Mouse (Mus musculus) ES-E14 (cell line): ENCODE measurements around the gene Cyp26c1. TPM values are rescaled to one million over a fixed set of nuclear protein-coding genes. Genes with fewer than 3 reads are reported as not detected.

Source experiments
- DNase-seq: peaks from one replicate; pipeline ENCODE4 v3.0.0-alpha.2; 2013; ENCODE audit warnings: low read depth, low spot score
- H3K27ac ChIP-seq: 2 replicates; pipeline ENCODE4 v1.5.1; 2012; ENCODE audit warnings: low read depth, mild to moderate bottlenecking, low read length, moderate library complexity, mixed read lengths; ENCODE audit not compliant: poor library complexity, insufficient read depth, severe bottlenecking
- H3K36me3 ChIP-seq: 2 replicates; pipeline ENCODE4 v1.6.1; 2012; ENCODE audit warnings: mild to moderate bottlenecking, low read length, moderate library complexity, mixed read lengths; ENCODE audit not compliant: control insufficient read depth, poor library complexity, insufficient read depth, severe bottlenecking
- H3K4me1 ChIP-seq, 2 experiments: fragments of 150-350 bp in 1 of 2; sonication (generic) in 1 of 2; 2 replicates each; pipeline ENCODE4 v1.6.1; 2012; ENCODE audit warnings: low read length in 2 of 2, mild to moderate bottlenecking in 1 of 2, mixed read lengths in 1 of 2; ENCODE audit not compliant: control insufficient read depth in 2 of 2, insufficient read depth in 2 of 2, poor library complexity in 1 of 2
- H3K4me3 ChIP-seq, 2 experiments: fragments of 150-350 bp in 1 of 2; sonication (generic) in 1 of 2; 2 replicates each; pipeline ENCODE4 v1.5.1; 2012; ENCODE audit warnings: low read length in 2 of 2, low read depth in 1 of 2, mild to moderate bottlenecking in 1 of 2, mixed read lengths in 1 of 2; ENCODE audit not compliant: insufficient read depth in 1 of 2, poor library complexity in 1 of 2, severe bottlenecking in 1 of 2
- H3K9ac ChIP-seq: 2 replicates; pipeline ENCODE4 v1.6.1; 2012; ENCODE audit warnings: low read depth, mild to moderate bottlenecking, low read length, mixed read lengths; ENCODE audit not compliant: poor library complexity, insufficient read depth, severe bottlenecking
- H3K9me3 ChIP-seq: fragments of 150-350 bp; sonication (generic); 2 replicates; pipeline ENCODE4 v1.6.1; 2012; ENCODE audit warnings: low read depth, mild to moderate bottlenecking, low read length; ENCODE audit not compliant: control insufficient read depth, insufficient read depth
- CHD2 ChIP-seq: IDR thresholded peaks from 2 replicates; pipeline ENCODE4 v1.6.1; 2014; ENCODE audit warnings: mild to moderate bottlenecking, low read depth, low read length, inconsistent platforms
- HCFC1 ChIP-seq: IDR thresholded peaks from 2 replicates; pipeline ENCODE4 v1.6.1; 2012; ENCODE audit warnings: low read length, inconsistent platforms, borderline replicate concordance; ENCODE audit not compliant: insufficient read depth
- MAFK ChIP-seq: IDR thresholded peaks from 2 replicates; pipeline ENCODE4 v1.6.1; 2014; ENCODE audit warnings: mild to moderate bottlenecking, low read depth, low read length, inconsistent platforms; ENCODE audit not compliant: insufficient read depth
- ZC3H11A ChIP-seq: IDR thresholded peaks from 2 replicates; pipeline ENCODE4 v1.6.1; 2012; ENCODE audit warnings: low read depth, mild to moderate bottlenecking, inconsistent platforms, low read length, borderline replicate concordance
- ZNF384 ChIP-seq: IDR thresholded peaks from 2 replicates; pipeline ENCODE4 v1.6.1; 2012; ENCODE audit warnings: low read depth, low read length, inconsistent platforms
- in situ Hi-C, 2 experiments: fragments of 600-800 bp; cut with MboI; formaldehyde crosslinking; loops; one replicate each; pipeline ENCODE4 v1.15.1; 2025; ENCODE audit warnings: low sequenced_read_pairs in 2 of 2, inconsistent platforms in 1 of 2; ENCODE audit not compliant: unreplicated experiment in 2 of 2
- total RNA-seq: library from RNA; depleted of rRNA; stranded (reverse); fragments of 300-350 nt; gene quantifications from 2 replicates; pipeline ENCODE4 v1.2.3, GENCODE M21; 2012

The Cyp26c1 gene
- total RNA-seq, 1 experiment, result 0.31 TPM

GRCm38 (mm10) chr19:37724591-37724990, 39.2 kb downstream of the Cyp26c1 start:
- H3K36me3 ChIP-seq, result no peaks in the 10 kb centered on the region
- no peak overlapping the region for H3K4me3 ChIP-seq
- no peaks in the 10 kb centered on the region for H3K9me3 ChIP-seq
- no peak for DNase-seq
- TF ChIP-seq CHD2, result no peak
- no peak for TF ChIP-seq ZC3H11A
- TF ChIP-seq MAFK, result no peak
- no peak for TF ChIP-seq HCFC1
- TF ChIP-seq ZNF384, result no peak
- H3K27ac ChIP-seq, result no peak overlapping the region
- H3K4me1 ChIP-seq, result no peaks in the 10 kb centered on the region
- H3K9ac ChIP-seq, result no peak overlapping the region
- in situ Hi-C loops, result no loop called here

DNA sequence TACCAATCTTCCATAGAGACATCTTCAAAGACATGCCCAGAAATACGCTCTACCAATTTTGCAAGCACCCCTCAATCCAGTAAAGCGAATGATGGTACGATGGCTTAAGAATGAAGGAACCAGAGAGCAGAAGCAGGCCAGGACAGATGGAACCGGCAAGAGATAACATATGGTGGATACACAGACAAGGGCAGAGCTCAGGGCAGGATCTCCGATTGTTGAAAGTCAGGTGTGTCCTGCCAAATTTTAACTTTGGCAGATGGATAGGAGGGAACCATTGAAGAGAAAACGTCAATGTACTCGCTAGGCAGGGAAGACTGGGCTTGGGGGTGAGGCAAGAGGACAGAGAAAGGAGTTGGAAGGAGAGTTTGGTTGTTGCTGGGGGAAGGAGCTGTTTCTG, 41.2 kb downstream of the Cyp26c1 start:
- no peak for DNase-seq
- no peaks in the 10 kb centered on the region for H3K36me3 ChIP-seq
- in situ Hi-C loops, result no loop called here
- H3K9me3 ChIP-seq, result no peaks in the 10 kb centered on the region
- peaks cover 0 to 2% of the 10 kb centered on the region in 2 experiments; a peak in 1 of 4 replicates for H3K4me1 ChIP-seq
- no peak overlapping the region for H3K4me3 ChIP-seq
- TF ChIP-seq MAFK (no peak), ZC3H11A (no peak), CHD2 (no peak), HCFC1 (no peak), ZNF384 (no peak)
- H3K9ac ChIP-seq, result no peak overlapping the region
- no peak overlapping the region for H3K27ac ChIP-seq

GRCm38 (mm10) chr19:37727366-37727765, 42.0 kb downstream of the Cyp26c1 start:
- H3K36me3 ChIP-seq, result no peaks in the 10 kb centered on the region
- in situ Hi-C loops, result no loop called here
- H3K27ac ChIP-seq, result no peak overlapping the region
- no peak for TF ChIP-seq MAFK
- no peak for TF ChIP-seq ZNF384
- TF ChIP-seq CHD2, result no peak
- no peak for TF ChIP-seq HCFC1
- no peak for TF ChIP-seq ZC3H11A
- no peak overlapping the region for H3K4me3 ChIP-seq
- H3K4me1 ChIP-seq, result peaks cover 0 to 2% of the 10 kb centered on the region in 2 experiments; a peak in 1 of 4 replicates
- no peaks in the 10 kb centered on the region for H3K9me3 ChIP-seq
- DNase-seq, result no peak
- no peak overlapping the region for H3K9ac ChIP-seq

DNA sequence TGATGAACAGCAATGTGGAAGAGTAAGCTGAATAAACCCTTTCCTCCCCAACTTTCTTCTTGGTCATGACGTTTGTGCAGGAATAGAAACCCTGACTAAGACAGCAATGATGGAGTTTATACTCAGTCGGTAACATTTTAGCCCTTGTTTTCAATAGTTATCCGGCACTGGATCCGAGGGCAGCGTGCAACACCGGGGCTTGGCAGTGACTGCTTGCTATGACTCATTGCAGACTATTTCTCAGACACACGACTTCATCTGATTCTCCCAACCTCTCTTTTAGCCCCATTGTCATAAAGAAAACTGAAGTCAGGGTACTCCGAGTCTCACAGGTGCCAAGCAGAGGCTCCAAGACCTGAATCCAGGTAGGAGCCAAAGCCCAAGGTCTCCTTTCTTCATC, 50.0 kb downstream of the Cyp26c1 start:
- no peak for TF ChIP-seq HCFC1
- TF ChIP-seq MAFK, result no peak
- TF ChIP-seq ZNF384, result no peak
- no peak for TF ChIP-seq CHD2
- TF ChIP-seq ZC3H11A, result no peak
- H3K4me1 ChIP-seq, result peaks cover 0 to 2% of the 10 kb centered on the region in 2 experiments; a peak in 1 of 4 replicates
- no peaks in the 10 kb centered on the region for H3K9me3 ChIP-seq
- in situ Hi-C loops, result no loop called here
- no peak for DNase-seq
- H3K36me3 ChIP-seq, result no peaks in the 10 kb centered on the region
- no peak overlapping the region for H3K4me3 ChIP-seq
- H3K9ac ChIP-seq, result no peak overlapping the region
- H3K27ac ChIP-seq, result no peak overlapping the region

DNA sequence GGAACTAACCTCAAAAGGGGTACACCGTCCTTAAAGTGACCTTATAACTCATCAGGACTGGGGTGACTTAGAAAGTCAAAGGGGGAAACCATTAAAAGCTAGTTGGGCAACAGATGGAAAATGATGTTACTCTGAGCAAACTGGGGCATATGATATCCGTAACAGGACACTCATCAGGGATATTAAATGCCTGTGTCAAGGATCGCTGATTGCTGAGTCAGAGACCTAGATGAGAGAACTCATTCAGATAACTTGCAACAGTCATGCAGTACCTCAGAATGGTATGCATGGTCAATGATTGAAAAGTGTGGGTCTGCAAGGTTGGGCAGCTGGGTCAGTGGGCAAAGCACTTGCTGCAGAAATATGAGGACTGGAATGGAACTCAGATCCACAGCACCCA, 53.2 kb downstream of the Cyp26c1 start:
- H3K36me3 ChIP-seq, result no peaks in the 10 kb centered on the region
- TF ChIP-seq MAFK (no peak), ZC3H11A (no peak)
- H3K4me1 ChIP-seq, result no peaks in the 10 kb centered on the region
- H3K9me3 ChIP-seq, result no peaks in the 10 kb centered on the region
- in situ Hi-C loops, result no loop called here
- no peak overlapping the region for H3K9ac ChIP-seq
- DNase-seq, result no peak
- no peak overlapping the region for H3K4me3 ChIP-seq
- no peak overlapping the region for H3K27ac ChIP-seq
